Mouse (Mus musculus) kidney, postnatal 14 days (tissue): ENCODE results near the gene Gm1043.

Experiments
- DNase-seq: peaks from one replicate; pipeline ENCODE4 v3.0.0; 2022; ENCODE audit warnings: mixed read lengths

Gm1043 gene

DNA sequence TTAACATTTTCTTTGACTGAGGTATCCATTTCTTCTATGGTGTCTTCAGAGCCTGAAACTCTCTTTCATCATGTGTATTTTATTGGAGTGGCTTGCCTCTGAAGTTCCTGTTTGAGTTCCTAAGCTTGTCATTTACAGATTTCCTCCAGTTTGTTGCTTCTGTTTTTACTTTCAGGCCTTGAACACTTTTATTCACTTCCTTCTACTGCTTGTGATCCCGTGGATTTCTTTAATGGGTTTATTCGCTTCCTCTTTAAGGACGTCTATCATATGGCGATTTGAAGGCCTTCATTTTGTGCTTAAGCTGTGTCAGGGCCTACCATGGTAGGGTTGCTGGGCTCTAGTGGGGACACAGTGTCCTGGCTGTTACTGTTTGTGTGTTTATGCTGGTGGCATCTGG lies 11.5 kb upstream of the Gm1043 start:
- DNase-seq = no peak

DNA sequence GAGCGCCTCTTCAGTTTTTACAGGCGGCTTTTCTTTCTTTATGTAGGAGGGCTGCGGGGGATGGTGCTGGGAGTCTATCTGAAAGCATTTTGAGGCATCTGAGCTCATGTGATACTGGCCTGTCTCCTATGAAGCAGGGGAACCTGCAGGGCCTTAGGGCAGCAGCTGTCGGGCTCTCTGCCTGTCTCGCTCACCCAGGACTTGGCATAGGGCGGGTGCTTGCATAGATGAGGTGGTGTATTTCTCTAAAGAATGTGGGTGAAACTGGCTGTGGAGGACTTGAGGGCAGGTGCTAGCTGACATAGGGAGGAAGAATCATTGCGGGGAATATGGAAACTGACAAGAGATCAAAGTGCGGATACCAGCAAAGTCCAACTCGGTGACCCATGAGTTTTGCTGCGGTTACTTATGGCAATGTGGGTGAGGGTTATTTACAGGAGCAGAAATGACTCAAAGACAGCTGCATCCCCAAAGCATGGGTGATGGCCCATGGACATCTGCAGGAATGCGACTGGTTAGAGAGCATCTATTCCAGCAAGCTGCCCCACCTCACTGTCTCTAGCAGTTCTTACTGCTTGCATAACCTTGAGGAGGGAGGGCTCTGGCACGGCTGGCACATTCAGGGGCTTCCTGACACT lies 8.4 kb upstream of the Gm1043 start:
- DNase-seq = peak; percentile 49

DNA sequence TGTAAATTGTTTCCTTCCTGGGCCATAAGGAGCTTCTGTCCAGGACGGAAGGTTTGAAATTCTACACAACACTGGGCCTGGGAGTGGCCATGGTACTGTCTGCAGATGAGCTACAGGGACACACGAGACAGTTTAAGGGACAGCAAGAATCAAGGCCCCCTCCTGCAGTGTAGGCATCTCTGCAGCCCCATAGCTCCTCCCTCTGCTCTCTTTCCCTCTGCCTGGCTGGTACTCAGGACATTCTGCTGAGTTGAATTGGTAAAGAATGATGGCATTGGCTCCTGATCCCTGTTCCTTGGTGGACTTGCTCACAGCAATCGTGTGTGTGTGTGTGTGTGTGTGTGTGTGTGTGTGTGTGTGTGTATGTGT lies 7.9 kb upstream of the Gm1043 start:
- DNase-seq = no peak

GRCm38 (mm10) chr5:37079484-37079883 lies 5.7 kb upstream of the Gm1043 start:
- DNase-seq = no peak

DNA sequence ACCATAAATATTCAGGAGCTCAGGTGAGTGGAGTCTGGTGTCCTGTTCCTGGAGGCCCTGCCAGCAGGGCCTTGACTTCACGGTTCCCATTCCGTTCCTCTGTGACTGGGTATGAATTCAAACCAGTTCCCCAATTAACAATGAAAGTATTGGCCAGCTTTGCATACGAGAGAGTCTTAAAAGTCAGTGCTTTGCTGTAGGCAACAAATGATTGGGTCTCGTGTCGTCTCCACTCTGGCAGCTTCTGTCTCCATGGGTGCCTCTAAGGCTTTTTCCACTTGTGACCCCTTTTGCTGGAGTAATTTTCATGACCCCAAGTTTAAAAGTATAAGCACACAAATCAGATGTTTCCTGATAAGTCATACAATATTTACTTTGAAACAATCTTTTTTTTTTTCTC lies 4.6 kb upstream of the Gm1043 start:
- DNase-seq = no peak

DNA sequence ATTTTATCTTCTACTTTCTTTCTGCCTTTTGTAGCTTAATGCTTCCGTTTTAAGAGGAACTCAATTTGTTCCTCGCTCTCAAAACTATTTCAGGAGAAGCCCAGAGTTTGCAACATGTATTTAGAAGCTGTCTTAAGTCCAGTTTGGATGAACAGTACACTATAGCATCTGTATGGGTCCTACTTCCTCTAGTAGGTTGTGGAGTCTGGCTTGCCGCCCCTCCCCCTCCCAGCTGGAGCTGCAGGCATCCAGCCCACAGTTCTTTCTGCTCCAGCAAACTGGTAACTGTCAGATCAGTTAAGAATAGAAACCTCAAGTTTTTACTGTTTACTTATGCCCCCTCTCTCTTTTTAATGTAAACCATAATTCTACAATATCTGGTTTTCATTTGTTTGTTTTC lies 2.8 kb upstream of the Gm1043 start:
- DNase-seq = peak; percentile 50

- DNase-seq = no peak
Observed at GRCm38 (mm10) chr5:37083209-37083770, 1.9 kb upstream of the Gm1043 start.

DNA sequence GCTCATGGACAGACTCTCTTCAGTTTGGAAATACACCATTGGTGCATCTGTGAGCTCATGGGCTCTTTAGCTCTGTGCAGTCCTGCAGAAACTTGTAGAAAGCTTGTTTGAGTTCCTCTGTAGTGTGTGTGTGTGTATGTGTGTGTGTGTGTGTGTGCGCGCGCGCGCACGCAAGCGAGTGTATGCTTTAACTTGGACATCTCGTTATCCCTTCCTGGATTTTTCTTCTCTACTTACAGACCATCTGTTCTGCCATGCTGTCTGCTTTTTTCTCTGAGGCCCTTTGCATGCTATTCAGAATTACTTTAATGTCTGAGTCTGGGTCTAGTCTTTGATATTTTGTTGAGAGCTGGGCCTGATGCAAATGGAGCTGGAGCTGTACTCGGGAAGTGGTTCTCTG lies 1.3 kb upstream of the Gm1043 start:
- no peak for DNase-seq

DNA sequence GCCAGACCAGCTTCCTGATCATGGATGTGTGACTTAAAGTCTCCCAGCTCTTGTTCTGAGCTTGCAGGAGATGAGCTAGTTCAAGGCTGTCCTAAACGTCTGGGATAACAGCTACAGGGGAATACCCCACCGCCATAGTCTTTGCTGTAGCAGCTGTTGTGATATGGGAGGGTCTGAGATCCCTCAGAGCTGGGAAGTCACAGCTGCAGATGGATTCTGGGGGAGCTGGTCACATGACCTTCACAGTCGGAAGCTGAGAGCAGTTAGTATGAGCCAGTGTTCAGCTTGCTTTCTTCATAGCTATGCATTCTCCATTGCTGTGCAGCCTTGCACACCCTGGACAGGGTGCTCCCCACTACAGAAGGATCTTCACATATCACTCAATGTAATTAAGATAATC lies 748 bp downstream of the Gm1043 start:
- no peak for DNase-seq

GRCm38 (mm10) chr5:37087786-37088185 lies 2.6 kb downstream of the Gm1043 start:
- DNase-seq = no peak

- DNase-seq = no peak
Observed at GRCm38 (mm10) chr5:37088342-37089108, 3.4 kb downstream of the Gm1043 start.

DNA sequence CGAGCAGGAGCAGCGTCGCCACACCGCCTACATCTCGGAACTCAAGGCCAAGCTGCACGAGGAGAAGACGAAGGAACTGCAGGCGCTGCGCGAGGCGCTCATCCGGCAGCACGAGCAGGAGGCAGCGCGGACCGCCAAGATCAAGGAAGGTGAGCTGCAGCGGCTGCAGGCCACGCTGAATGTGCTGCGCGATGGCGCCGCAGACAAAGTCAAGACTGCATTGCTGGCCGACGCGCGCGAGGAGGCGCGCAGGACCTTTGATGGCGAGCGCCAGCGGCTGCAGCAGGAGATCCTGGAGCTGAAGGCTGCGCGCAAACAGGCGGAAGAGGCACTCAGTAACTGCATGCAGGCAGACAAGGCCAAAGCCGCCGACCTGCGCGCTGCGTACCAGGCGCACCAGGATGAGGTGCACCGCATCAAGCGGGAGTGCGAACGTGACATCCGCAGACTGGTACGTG lies 6.0 kb downstream of the Gm1043 start:
- DNase-seq = peak; percentile 5

GRCm38 (mm10) chr5:37094941-37095340 lies 9.8 kb downstream of the Gm1043 start:
- DNase-seq = no peak

- no peak for DNase-seq
Observed at GRCm38 (mm10) chr5:37097591-37097990, 12.4 kb downstream of the Gm1043 start.

GRCm38 (mm10) chr5:37100813-37101212 lies 15.6 kb downstream of the Gm1043 start:
- no peak for DNase-seq

DNA sequence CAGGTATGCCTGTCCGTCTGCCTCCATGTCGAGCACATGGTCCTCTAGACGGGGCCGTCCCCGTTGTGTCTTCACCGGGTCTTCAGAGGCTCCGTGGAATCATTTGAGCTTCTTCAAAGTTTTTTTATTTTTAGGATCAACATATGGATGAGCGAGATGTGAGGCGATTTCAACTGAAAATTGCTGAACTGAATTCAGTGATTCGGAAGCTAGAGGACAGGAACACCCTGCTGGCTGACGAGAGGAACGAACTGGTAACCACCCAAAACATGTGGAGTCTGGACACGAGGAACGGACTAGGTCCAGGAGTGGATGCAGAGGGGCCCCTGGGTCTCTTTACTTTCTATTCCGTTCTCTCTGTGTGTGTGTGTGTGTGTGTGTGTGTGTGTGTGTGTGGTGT lies 16.5 kb downstream of the Gm1043 start:
- DNase-seq = no peak

DNA sequence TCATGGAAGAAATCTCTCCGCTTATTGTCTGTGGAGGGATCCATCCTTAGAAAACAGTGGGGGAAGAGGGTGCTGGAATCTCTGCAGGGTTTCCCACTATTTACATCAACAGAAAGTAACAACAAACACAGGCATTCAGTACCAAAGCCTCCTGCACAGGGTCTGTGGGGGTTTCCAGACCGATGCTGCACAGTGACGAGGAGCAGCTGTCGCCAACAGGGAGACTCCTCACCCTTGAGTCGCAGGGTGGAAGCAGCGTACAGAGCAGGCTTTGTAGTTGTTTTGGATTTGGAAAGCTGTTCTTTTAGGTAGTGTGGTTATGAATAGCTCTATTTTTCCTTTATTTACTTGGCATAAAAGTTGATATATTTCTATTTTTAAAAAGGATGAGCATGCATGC lies 16.9 kb downstream of the Gm1043 start:
- no peak for DNase-seq

DNA sequence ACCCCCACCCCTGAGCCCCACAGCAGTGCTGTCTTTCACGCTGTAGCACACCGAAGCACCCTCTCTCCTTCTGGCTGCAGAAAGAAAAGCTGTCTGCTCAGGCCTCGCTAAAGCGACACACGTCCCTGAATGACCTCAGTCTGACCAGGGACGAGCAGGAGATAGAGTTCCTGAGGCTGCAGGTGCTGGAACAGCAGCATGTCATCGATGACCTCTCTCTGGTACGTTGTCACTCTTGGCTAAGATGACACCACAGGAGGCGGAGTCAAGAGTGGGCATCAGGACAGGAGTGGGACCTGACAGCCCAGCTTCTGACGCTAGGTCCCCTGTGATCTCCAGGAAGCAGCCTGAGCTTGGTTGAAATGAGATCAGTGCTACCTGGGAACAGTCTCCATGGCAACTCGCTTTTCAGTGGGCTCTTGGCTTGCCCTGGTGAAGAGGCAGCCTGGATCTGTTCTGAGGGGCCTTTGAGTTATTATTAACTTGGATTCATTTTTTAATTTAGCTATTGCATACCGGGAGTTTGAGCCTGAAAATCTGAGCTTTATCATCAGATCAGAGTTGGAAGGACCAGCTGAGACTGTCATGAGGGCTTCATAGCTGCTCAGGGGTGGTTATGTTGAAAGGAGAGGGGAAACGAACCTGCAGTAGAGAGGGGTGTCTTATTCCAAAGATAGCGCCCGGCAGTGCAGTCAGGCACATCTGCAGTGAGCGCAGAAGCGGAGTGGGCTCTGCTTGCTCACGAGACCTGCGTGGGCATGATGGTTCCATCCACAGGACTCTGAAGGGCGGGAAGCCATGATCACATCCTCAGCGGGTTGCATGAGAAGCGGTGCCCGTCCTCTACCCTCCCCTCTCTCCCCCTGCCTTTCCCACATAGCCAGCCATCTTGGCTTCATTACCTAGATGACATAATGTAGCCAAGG lies 20.6 kb downstream of the Gm1043 start:
- DNase-seq = no peak

DNA sequence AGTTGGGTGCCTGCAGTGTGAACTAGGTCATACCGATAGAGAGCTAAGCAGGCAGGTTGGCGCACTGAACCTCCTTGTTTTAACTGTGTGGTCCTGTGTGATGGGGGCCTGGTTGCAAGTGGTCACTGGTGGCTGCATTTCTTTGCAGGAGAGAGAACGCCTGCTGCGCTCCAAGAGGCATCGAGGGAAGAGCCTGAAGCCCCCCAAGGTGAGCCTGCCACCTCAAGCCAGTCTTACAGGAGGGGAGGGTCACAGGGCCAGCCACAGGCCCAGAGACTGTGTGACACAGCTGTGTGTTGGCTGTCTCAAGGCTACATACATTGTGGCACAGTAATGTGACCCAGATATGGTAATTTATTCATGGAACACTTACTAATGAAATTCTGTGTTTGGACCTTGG lies 21.9 kb downstream of the Gm1043 start:
- no peak for DNase-seq

GRCm38 (mm10) chr5:37107611-37108010 lies 22.4 kb downstream of the Gm1043 start:
- no peak for DNase-seq

DNA sequence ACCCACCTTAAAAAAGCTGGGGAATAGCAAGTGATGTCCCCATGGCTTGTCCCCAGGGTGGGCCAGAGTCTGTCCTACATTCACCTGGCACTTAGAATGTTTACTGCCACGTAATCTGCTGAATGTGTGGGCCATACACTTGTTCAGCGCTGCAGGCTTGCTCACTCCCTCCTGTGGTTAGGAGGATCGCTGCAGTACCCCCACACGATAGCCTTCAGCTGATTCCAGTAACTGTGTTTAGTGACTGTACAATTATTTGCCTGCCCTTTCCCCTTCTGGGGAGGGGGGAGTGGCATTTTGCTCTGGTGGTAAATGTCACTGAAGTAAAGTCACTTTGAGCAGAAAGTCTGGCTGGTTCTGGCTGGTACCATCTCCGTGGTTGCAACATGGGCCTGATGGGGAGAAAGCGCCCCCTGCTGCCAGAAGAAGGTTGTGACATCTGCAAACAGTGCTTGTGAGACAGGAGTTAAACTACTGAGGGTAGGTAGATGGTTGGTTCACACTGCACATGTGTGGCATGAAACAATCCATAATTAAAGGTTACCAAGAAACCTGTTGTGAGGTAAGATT lies 24.2 kb downstream of the Gm1043 start:
- DNase-seq = peak; percentile 66

GRCm38 (mm10) chr5:37112389-37112788 lies 27.2 kb downstream of the Gm1043 start:
- DNase-seq = no peak

GRCm38 (mm10) chr5:37117126-37117525 lies 32.0 kb downstream of the Gm1043 start:
- no peak for DNase-seq
